ENCODE assay signal across 8 mouse cellular contexts in the genomic region with DNA sequence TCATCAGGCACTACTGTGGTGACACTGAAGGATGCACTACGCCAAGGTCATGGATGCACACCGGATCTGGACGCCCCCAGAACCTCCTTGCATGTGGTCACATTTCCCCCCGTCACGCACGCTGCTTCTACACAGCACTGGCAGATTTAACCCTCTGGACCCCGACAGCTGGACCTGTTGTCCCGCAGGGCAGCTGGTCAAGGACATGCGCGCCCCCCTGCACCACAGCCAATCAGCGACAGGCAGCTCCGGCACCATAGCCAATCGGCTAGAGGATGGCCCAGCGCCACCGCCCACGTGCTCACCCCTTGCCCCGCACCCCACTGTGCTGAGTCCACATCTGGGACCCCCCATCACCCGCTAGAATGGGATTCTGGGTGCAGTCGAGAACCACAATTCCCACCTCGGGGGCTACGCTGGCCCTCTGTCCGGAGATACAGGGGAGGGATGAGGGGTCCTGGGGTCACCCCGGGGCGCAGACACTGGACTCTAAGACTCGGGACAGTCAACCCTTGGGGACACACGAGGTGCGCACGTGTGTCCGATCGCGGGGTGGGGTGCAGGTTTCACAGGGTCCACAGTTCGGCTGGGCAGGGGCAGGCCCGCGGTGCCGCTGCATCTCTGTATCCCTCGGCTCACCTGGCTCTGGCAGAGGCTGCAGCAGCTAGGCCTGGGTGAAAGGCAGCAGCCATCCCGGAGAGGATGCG. TPM values are rescaled to one million over a fixed set of nuclear protein-coding genes. Genes with fewer than 3 reads are reported as not detected.
DNase-seq lines count a peak whose midpoint lies in the region; ATAC-seq lines count a peak whose summit lies in the region.

No protein-coding gene starts in this region.

- peak overlapping the region; percentile 75 for H3K4me3 ChIP-seq in lung, embryonic 16.5 days (ENCODE audit: low read length)

- H3K27me3 ChIP-seq in lung, embryonic 16.5 days (ENCODE audit: control insufficient read depth, insufficient read depth, low read depth, low read length): no peaks in the 10 kb centered on the region

- peaks cover 13% of the 10 kb centered on the region for H3K4me1 ChIP-seq in lung, embryonic 16.5 days (replicated peaks; ENCODE audit: control insufficient read depth, insufficient read depth, low read length)

- DNase-seq in MEL-GATA-1-ER (ENCODE audit: extremely low read depth, low read depth): peak; percentile 47
- peak; percentile 80 for DNase-seq in cerebellum, adult 8-10 months
- peak; percentile 66 for DNase-seq in forelimb bud, embryonic 11.5 days (ENCODE audit: low read depth, low spot score)
- DNase-seq in layer of hippocampus, adult 9-11 months: peak; percentile 87
- DNase-seq in ovary, postnatal 10 days (ENCODE audit: low spot score): peak; percentile 55
- DNase-seq in thymus, postnatal 0 days (ENCODE audit: low spot score): peak; percentile 50

- WGBS in lung, embryonic 16.5 days: under 1% methylated on average over 38 of the region's 38 CpGs

- peak; percentile 71 to 86 for ATAC-seq in hematopoietic stem cell, adult 5-6 weeks (replicated peaks in 1 of 2; ENCODE audit: insufficient read depth in 1 of 2, low FRiP score in 2 of 2, low TSS enrichment in 1 of 2, low read depth in 1 of 2, poor library complexity in 2 of 2, severe bottlenecking in 2 of 2)
- ATAC-seq in lung, embryonic 16.5 days (ENCODE audit: low read depth): peak; percentile 97

- peak overlapping the region; percentile 67 for H3K27ac ChIP-seq in lung, embryonic 16.5 days (ENCODE audit: low read length)

- H3K36me3 ChIP-seq in lung, embryonic 16.5 days (ENCODE audit: control insufficient read depth, insufficient read depth, low read length): no peaks in the 10 kb centered on the region

- peak overlapping the region; percentile 81 for H3K4me2 ChIP-seq in lung, embryonic 16.5 days (ENCODE audit: low read depth, low read length)

- H3K9ac ChIP-seq in lung, embryonic 16.5 days (ENCODE audit: low read length): peak overlapping the region; percentile 75

- H3K9me3 ChIP-seq in lung, embryonic 16.5 days (ENCODE audit: control insufficient read depth, low read length): no peaks in the 10 kb centered on the region

RNA-seq across cellular contexts. Expression of gene Got2, which starts 0.6 kb away (rescaled TPM):
- 81.4 and 96.3 TPM in 2 replicates for total RNA-seq in hematopoietic stem cell, adult 5-6 weeks (2017)
- polyA plus RNA-seq in lung, embryonic 16.5 days (2015; fragmentation: Nextera tagmentation; extraction: Ambion mirVana): 132 and 144 TPM in 2 replicates
- polyA plus RNA-seq in thymus, postnatal 0 days (2015; fragmentation: Nextera tagmentation; extraction: Ambion mirVana): 121 and 125 TPM in 2 replicates

RNA-seq across cellular contexts. Expression of gene Slc38a7, which starts 34.4 kb away (rescaled TPM):
- 6.0 and 9.5 TPM in 2 replicates for total RNA-seq in hematopoietic stem cell, adult 5-6 weeks (2017)
- 15.5 and 15.6 TPM in 2 replicates for polyA plus RNA-seq in lung, embryonic 16.5 days (2015; fragmentation: Nextera tagmentation; extraction: Ambion mirVana)
- polyA plus RNA-seq in thymus, postnatal 0 days (2015; fragmentation: Nextera tagmentation; extraction: Ambion mirVana): 6.4 and 6.9 TPM in 2 replicates

Comparison
In these comparisons a context has a peak if more than half of its experiments do, and no peak if none do; other contexts are left out.
1. Peak in every context shown above with its lines: DNase-seq, ATAC-seq, H3K4me3 ChIP-seq and H3K27ac ChIP-seq.